Mouse (Mus musculus): ENCODE data around the gene Coq5. TPM values are rescaled to one million over a fixed set of nuclear protein-coding genes. Genes with fewer than 3 reads are reported as not detected.
A peak's percentile ranks its signal among the peaks of the same experiment; 100 is the strongest.

Coq5 gene
- polyA plus RNA-seq, 1 experiment from 2014 or later, result 57.6 TPM

DNA sequence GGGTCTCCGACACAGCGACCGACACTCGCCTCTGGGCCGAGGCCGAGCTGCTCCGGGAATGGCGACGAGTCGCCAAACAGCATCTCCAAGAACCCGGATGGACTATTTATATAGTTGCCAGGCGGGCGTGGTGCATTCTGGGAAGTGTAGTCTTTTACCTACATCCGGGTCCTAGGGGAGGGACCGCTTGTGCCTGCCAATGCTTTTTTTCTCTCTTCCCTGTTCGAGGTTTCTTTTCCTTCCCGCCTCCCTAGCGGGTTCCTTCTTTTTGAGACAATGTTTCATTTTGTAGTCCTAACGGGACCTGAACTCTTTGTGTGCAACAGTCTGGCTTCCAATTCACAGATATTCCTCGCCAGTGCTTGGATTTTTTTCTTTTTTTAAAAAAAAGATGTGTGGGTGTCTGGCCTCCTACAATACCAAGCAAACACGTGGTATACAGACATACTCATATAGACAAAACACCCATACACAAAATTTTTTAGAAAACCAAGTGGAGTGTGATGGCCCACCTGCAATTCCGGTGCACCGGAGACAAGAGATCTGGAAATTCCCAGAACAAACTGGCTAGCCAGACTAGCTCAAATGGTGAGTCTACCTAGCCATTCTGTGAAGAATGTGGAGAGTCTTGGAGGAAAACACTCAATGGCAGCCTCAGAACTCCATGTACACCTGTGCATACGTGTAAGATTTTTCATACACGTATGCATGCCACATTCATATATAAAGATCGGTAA is 6.5 kb upstream of the Coq5 start, which contains the start of gene Rnf10:
TSS of gene Rnf10 (minus strand) at position 87 of the 737 bp plus-strand sequence.
- DNase-seq (ENCODE audit: low spot score) (peak; percentile 100), ATAC-seq (replicated peaks; ENCODE audit: low FRiP score, low TSS enrichment, low read depth) (peak; percentile 90)
- Histone ChIP-seq H3K9me3 (ENCODE audit: control insufficient read depth, low read length) (no peaks in the 10 kb centered on the region), H3K4me2 (ENCODE audit: low read length) (peak within 1 kb of the TSS; percentile 91), H3K9ac (ENCODE audit: low read length) (peak within 1 kb of the TSS; percentile 95), H3K4me3 (ENCODE audit: low read depth, low read length) (peak within 1 kb of the TSS; percentile 97), H3K4me1 (replicated peaks; ENCODE audit: control insufficient read depth, insufficient read depth, low read length) (peaks cover 35% of the 10 kb centered on the region), H3K36me3 (ENCODE audit: control insufficient read depth, insufficient read depth, low read length) (peaks cover 16% of the 10 kb centered on the region), H3K27ac (ENCODE audit: low read depth) (peak within 1 kb of the TSS; percentile 69), H3K27me3 (replicated peaks; ENCODE audit: control insufficient read depth, insufficient read depth, low read length) (no peaks in the 10 kb centered on the region)
- WGBS, result 13% methylated on average over 26 of the region's 26 CpGs

DNA sequence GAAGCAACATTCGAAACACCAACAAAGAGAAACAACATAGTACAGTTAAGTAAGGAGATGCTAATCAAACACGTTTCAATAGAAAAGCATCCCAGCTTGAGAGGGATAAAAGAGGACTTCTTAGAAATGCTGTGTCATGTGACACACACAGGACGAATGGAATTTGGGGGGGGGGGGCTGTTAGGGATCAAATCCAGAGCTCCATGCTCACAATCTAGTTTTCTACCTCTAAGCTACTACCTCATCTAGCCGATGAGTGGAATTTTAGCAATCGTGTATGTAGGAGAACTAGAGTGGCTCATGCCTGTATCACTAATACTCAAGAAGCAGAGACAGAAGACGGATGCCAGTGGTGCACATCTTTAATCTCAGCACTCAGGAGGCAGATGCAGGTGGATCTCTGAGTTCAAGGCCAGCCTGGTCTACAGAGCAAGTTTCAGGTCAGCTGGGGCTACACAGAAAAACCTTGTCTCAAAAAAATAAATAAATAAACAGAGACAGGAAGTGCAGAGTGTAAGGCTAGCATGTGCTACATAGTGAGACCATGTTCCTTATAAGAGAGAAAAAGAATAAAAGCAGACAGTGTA is 5.8 kb upstream of the Coq5 start:
- no peaks in the 10 kb centered on the region for H3K9me3 ChIP-seq (ENCODE audit: control insufficient read depth, low read length)
- no peaks in the 10 kb centered on the region for H3K27me3 ChIP-seq (replicated peaks; ENCODE audit: control insufficient read depth, insufficient read depth, low read length)
- ATAC-seq (replicated peaks; ENCODE audit: low FRiP score, low TSS enrichment, low read depth) (no peak), DNase-seq (ENCODE audit: low spot score) (no peak)
- H3K36me3 ChIP-seq (ENCODE audit: control insufficient read depth, insufficient read depth, low read length), result peaks cover 9% of the 10 kb centered on the region
- 78% methylated on average over 6 of the region's 6 CpGs for WGBS
- H3K27ac ChIP-seq (ENCODE audit: low read depth), result peak overlapping the region; percentile 69; the same call in 1 of the 2 replicates
- H3K4me2 ChIP-seq (ENCODE audit: low read length), result peak overlapping the region; percentile 91
- no peak overlapping the region for H3K9ac ChIP-seq (ENCODE audit: low read length)
- H3K4me1 ChIP-seq (replicated peaks; ENCODE audit: control insufficient read depth, insufficient read depth, low read length), result peaks cover 32% of the 10 kb centered on the region
- H3K4me3 ChIP-seq (ENCODE audit: low read depth, low read length), result peak overlapping the region; percentile 97; the same call in 1 of the 2 replicates

DNA sequence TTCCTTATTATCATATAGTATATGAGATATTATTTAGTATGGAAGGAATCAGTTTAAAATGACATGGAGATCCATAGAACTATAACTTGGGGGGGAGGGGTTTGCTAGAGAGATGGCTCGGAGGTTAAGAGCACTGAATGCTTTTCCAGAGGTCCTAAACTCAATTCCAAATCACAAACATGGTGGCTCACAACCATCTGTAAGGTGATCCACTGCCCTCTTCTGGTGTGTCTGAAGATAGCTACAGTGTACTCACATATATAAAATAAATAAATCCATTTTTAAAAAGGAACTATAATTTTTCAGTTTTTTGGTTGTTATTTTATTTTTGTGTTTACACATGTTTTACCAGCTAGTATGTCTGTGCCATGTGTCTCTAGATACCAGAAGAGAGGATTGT is 5.1 kb upstream of the Coq5 start:
- Histone ChIP-seq H3K4me2 (ENCODE audit: low read length) (no peak overlapping the region), H3K4me3 (ENCODE audit: low read depth, low read length) (no peak overlapping the region), H3K4me1 (replicated peaks; ENCODE audit: control insufficient read depth, insufficient read depth, low read length) (peaks cover 25% of the 10 kb centered on the region), H3K9ac (ENCODE audit: low read length) (no peak overlapping the region), H3K27me3 (replicated peaks; ENCODE audit: control insufficient read depth, insufficient read depth, low read length) (no peaks in the 10 kb centered on the region), H3K36me3 (ENCODE audit: control insufficient read depth, insufficient read depth, low read length) (peaks cover 3% of the 10 kb centered on the region), H3K27ac (ENCODE audit: low read depth) (no peak overlapping the region), H3K9me3 (ENCODE audit: control insufficient read depth, low read length) (no peaks in the 10 kb centered on the region)
- ATAC-seq (replicated peaks; ENCODE audit: low FRiP score, low TSS enrichment, low read depth) (no peak), DNase-seq (ENCODE audit: low spot score) (no peak)
- 57% methylated on average over 1 of the region's 1 CpGs for WGBS

DNA sequence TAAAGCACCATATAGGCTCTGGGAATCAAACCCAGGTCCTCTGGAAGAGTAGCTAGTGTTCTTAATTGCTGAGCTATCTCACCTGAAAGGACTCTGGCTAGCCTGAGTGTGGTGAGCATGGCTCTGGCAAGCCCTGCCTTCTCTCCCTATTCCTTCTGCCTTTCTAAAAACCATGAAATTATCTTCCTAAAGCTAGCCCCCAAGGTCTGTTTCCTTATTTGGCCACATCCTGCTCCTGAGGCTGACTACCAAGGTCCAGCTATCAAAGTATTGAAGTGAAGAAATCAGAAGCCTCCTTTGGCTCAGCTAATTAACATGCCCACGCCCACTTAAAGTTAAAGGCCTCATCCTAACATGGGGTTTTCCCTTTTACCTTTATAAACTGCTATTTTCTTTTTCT is 4.7 kb upstream of the Coq5 start:
- Histone ChIP-seq H3K4me2 (ENCODE audit: low read length) (no peak overlapping the region), H3K9me3 (ENCODE audit: control insufficient read depth, low read length) (no peaks in the 10 kb centered on the region), H3K4me3 (ENCODE audit: low read depth, low read length) (no peak overlapping the region), H3K4me1 (replicated peaks; ENCODE audit: control insufficient read depth, insufficient read depth, low read length) (peaks cover 21% of the 10 kb centered on the region), H3K27ac (ENCODE audit: low read depth) (no peak overlapping the region), H3K36me3 (ENCODE audit: control insufficient read depth, insufficient read depth, low read length) (no peaks in the 10 kb centered on the region), H3K27me3 (replicated peaks; ENCODE audit: control insufficient read depth, insufficient read depth, low read length) (no peaks in the 10 kb centered on the region), H3K9ac (ENCODE audit: low read length) (no peak overlapping the region)
- DNase-seq (ENCODE audit: low spot score), result no peak
- 89% methylated on average over 1 of the region's 1 CpGs for WGBS
- ATAC-seq (replicated peaks; ENCODE audit: low FRiP score, low TSS enrichment, low read depth), result no peak

DNA sequence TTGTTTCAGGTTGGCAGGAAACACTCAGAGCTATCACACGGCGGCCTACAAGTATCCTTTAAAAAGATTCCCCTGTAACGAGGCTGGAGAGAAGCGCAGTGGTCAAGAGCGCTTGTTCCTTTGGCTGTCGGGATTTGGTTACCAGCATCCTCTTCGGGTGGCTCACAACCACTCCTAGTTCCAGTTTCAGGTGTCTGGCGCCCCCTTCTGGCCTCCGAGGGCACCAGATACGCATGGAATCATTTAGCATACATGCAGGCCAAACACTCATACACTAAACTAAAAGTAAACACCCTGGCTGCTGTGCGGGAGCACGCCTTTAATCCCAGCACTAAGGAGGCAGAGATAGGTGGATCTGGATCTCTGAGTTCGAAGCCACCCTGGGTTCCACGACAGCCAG is 3.5 kb upstream of the Coq5 start:
- Histone ChIP-seq H3K4me2 (ENCODE audit: low read length) (no peak overlapping the region), H3K27ac (ENCODE audit: low read depth) (no peak overlapping the region), H3K36me3 (ENCODE audit: control insufficient read depth, insufficient read depth, low read length) (no peaks in the 10 kb centered on the region), H3K9me3 (ENCODE audit: control insufficient read depth, low read length) (no peaks in the 10 kb centered on the region), H3K9ac (ENCODE audit: low read length) (no peak overlapping the region), H3K4me1 (replicated peaks; ENCODE audit: control insufficient read depth, insufficient read depth, low read length) (peaks cover 9% of the 10 kb centered on the region), H3K4me3 (ENCODE audit: low read depth, low read length) (no peak overlapping the region), H3K27me3 (replicated peaks; ENCODE audit: control insufficient read depth, insufficient read depth, low read length) (no peaks in the 10 kb centered on the region)
- DNase-seq (ENCODE audit: low spot score) (no peak), ATAC-seq (replicated peaks; ENCODE audit: low FRiP score, low TSS enrichment, low read depth) (no peak)
- WGBS, result 37% methylated on average over 14 of the region's 14 CpGs

GRCm38 (mm10) chr5:115278053-115278452 is 1.4 kb upstream of the Coq5 start:
- DNase-seq (ENCODE audit: low spot score), result no peak
- Histone ChIP-seq H3K27ac (ENCODE audit: low read depth) (no peak overlapping the region), H3K9me3 (ENCODE audit: control insufficient read depth, low read length) (no peaks in the 10 kb centered on the region), H3K9ac (ENCODE audit: low read length) (no peak overlapping the region), H3K27me3 (replicated peaks; ENCODE audit: control insufficient read depth, insufficient read depth, low read length) (no peaks in the 10 kb centered on the region), H3K4me2 (ENCODE audit: low read length) (no peak overlapping the region), H3K4me1 (replicated peaks; ENCODE audit: control insufficient read depth, insufficient read depth, low read length) (peaks cover 3% of the 10 kb centered on the region), H3K36me3 (ENCODE audit: control insufficient read depth, insufficient read depth, low read length) (0 out of 2 replicates have a peak, but pooled peaks cover under 1% of the 10 kb centered on the region), H3K4me3 (ENCODE audit: low read depth, low read length) (no peak overlapping the region)
- no peak for ATAC-seq (replicated peaks; ENCODE audit: low FRiP score, low TSS enrichment, low read depth)
- 59% methylated on average over 1 of the region's 1 CpGs for WGBS

DNA sequence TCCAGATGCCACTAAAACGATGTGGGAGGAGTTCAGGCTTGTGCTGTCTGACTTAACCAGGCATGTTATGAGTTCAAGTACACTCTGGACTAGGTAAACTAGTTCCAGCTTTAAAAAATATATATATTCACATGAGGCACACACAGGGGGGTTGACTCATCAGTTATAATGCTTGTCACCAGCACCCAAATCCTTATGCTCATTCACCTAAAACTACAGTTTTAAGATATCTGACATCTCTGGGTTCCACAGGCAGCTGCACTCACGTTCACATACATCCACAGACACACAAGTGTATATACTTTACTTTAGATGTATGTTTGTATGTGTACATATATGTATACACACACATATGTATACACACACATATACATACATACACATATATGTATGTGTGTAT is 681 bp upstream of the Coq5 start:
- WGBS, result 59% methylated on average over 2 of the region's 2 CpGs
- DNase-seq (ENCODE audit: low spot score), result no peak
- Histone ChIP-seq H3K4me1 (replicated peaks; ENCODE audit: control insufficient read depth, insufficient read depth, low read length) (no peaks in the 10 kb centered on the region), H3K9me3 (ENCODE audit: control insufficient read depth, low read length) (no peaks in the 10 kb centered on the region), H3K27me3 (replicated peaks; ENCODE audit: control insufficient read depth, insufficient read depth, low read length) (no peaks in the 10 kb centered on the region), H3K9ac (ENCODE audit: low read length) (no peak overlapping the region), H3K4me3 (ENCODE audit: low read depth, low read length) (no peak overlapping the region), H3K36me3 (ENCODE audit: control insufficient read depth, insufficient read depth, low read length) (peaks cover 8% of the 10 kb centered on the region), H3K27ac (ENCODE audit: low read depth) (no peak overlapping the region), H3K4me2 (ENCODE audit: low read length) (no peak overlapping the region)
- ATAC-seq (replicated peaks; ENCODE audit: low FRiP score, low TSS enrichment, low read depth), result no peak

DNA sequence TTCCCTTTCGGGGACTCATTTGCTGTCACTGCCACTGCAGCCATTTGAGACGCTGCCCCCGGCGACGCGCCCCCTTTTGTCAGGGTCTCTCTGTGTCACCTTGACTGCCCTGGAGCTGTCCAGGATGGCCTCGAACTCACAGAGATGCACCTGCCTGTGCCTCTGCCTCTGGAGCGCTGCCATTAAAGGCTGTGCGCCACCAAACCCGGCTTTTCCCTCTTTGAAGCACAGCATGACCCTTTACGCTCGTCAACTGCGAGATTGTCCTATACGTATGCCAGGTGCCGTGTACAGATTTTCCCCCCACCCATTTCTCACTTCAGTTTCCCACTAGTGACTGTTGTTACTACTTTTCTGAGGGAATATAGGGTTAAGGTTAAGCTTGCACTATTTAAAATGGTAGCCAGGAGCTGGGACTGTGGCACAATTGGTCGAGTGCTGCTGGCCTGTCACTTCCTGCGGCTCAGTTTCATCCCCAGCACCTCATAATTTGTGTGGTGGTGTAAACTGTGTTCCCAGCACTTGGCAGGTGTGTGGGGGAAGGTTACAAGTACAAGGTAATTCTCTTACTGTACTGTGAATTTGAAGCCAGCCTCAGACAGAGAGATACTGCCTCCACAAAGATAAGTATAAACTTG is 703 bp downstream of the Coq5 start:
- Histone ChIP-seq H3K9ac (ENCODE audit: low read length) (peak overlapping the region; percentile 83), H3K27me3 (replicated peaks; ENCODE audit: control insufficient read depth, insufficient read depth, low read length) (no peaks in the 10 kb centered on the region), H3K4me1 (replicated peaks; ENCODE audit: control insufficient read depth, insufficient read depth, low read length) (no peaks in the 10 kb centered on the region), H3K27ac (ENCODE audit: low read depth) (peak overlapping the region; percentile 38; the same call in 1 of the 2 replicates), H3K4me3 (ENCODE audit: low read depth, low read length) (peak overlapping the region; percentile 97), H3K9me3 (ENCODE audit: control insufficient read depth, low read length) (no peaks in the 10 kb centered on the region), H3K4me2 (ENCODE audit: low read length) (peak overlapping the region; percentile 50), H3K36me3 (ENCODE audit: control insufficient read depth, insufficient read depth, low read length) (peaks cover 18% of the 10 kb centered on the region)
- ATAC-seq (replicated peaks; ENCODE audit: low FRiP score, low TSS enrichment, low read depth) (no peak), DNase-seq (ENCODE audit: low spot score) (no peak)
- 6% methylated on average over 17 of the region's 17 CpGs for WGBS

Measured in intestine, embryonic 14.5 days (tissue).